Mouse (Mus musculus) limb, embryonic 14.5 days (tissue): Measurements from ENCODE around the gene Bahd1. TPM values are rescaled to one million over a fixed set of nuclear protein-coding genes. Genes with fewer than 3 reads are reported as not detected.

Experiments
- ATAC-seq: fragments of 200-750 bp; cut with Nextera tagmentation; 2 replicates; pipeline ENCODE4 v1.8.0; 2017; ENCODE audit warnings: low read depth, moderate number of reproducible peaks, moderate TSS enrichment; ENCODE audit not compliant: low FRiP score
- DNase-seq: peaks from one replicate; pipeline ENCODE4 v3.0.0-alpha.2; 2015; ENCODE audit warnings: low spot score
- H3K27ac ChIP-seq: fragments of 300-500 bp; sonication (generic); replicated peaks from 2 replicates; pipeline ENCODE4 v1.5.1; 2014; ENCODE audit warnings: low read depth, mild to moderate bottlenecking, low read length, moderate library complexity, mixed read lengths
- H3K27me3 ChIP-seq: fragments of 300-500 bp; sonication (generic); 2 replicates; pipeline ENCODE4 v1.6.1; 2014; ENCODE audit warnings: low read length, mixed read lengths; ENCODE audit not compliant: control insufficient read depth, insufficient read depth
- H3K36me3 ChIP-seq: fragments of 300-500 bp; sonication (generic); 2 replicates; pipeline ENCODE4 v1.6.1; 2014; ENCODE audit warnings: mild to moderate bottlenecking, low read length, moderate library complexity, mixed read lengths; ENCODE audit not compliant: control insufficient read depth, insufficient read depth
- H3K4me1 ChIP-seq: fragments of 300-500 bp; sonication (generic); 2 replicates; pipeline ENCODE4 v1.6.1; 2014; ENCODE audit warnings: antibody characterized with exemption, low read length, mixed read lengths; ENCODE audit not compliant: control insufficient read depth, insufficient read depth
- H3K4me2 ChIP-seq: fragments of 300-500 bp; sonication (generic); replicated peaks from 2 replicates; pipeline ENCODE4 v1.6.1; 2014; ENCODE audit warnings: low read depth, mild to moderate bottlenecking, low read length, moderate library complexity; ENCODE audit not compliant: severe bottlenecking
- H3K4me3 ChIP-seq: fragments of 300-500 bp; sonication (generic); replicated peaks from 2 replicates; pipeline ENCODE4 v1.5.1; 2014; ENCODE audit warnings: low read length
- H3K9ac ChIP-seq: fragments of 300-500 bp; sonication (generic); 2 replicates; pipeline ENCODE4 v1.6.1; 2014; ENCODE audit warnings: mild to moderate bottlenecking, low read depth, low read length, moderate library complexity; ENCODE audit not compliant: severe bottlenecking
- H3K9me3 ChIP-seq: fragments of 300-500 bp; sonication (generic); 2 replicates; pipeline ENCODE4 v1.6.1; 2016; ENCODE audit warnings: low read length; ENCODE audit not compliant: control insufficient read depth
- POLR2A ChIP-seq: fragments of 200-500 bp; IDR thresholded peaks from 2 replicates; pipeline ENCODE4 v1.8.0; 2012; ENCODE audit warnings: inconsistent platforms, mild to moderate bottlenecking, moderate library complexity, borderline replicate concordance; ENCODE audit not compliant: insufficient read depth, insufficient read length; ENCODE audit errors: extremely low read depth
- WGBS: fragments of 180-500 bp; shearing (Covaris S2); extraction: QIAGEN DNeasy Blood & Tissue Kit; methylation state at CpG from one replicate; pipeline ENCODE4 v1.1.7; 2014; 5-methylcytosine and 5-hydroxymethylcytosine counted together
- polyA plus RNA-seq, 2 experiments: library from polyadenylated mRNA; depleted of rRNA in 1 of 2; stranded (reverse) in 1 of 2; unstranded in 1 of 2; fragments of >200 nt; fragmentation: Nextera tagmentation in 1 of 2; extraction: Ambion mirVana in 1 of 2; gene quantifications; 2 replicates each; pipeline versions ENCODE4 v1.2.1 to v1.2.3; 2012 to 2014

Gene Bahd1
- polyA plus RNA-seq, 2 experiments: 1.5 to 14.1 TPM

- Histone ChIP-seq H3K36me3 (no peaks in the 10 kb centered on the region), H3K27me3 (peaks cover 33% of the 10 kb centered on the region), H3K9ac (peak overlapping the region; percentile 40; the same call in 1 of the 2 replicates), H3K9me3 (no peaks in the 10 kb centered on the region), H3K4me3 (peak overlapping the region; percentile 35), H3K4me2 (peak overlapping the region; percentile 77), H3K27ac (no peak overlapping the region), H3K4me1 (0 out of 2 replicates have a peak, but pooled peaks cover 7% of the 10 kb centered on the region)
- 1% methylated on average over 33 of the region's 33 CpGs for WGBS
- ATAC-seq: peak; percentile 73
- no peak for TF ChIP-seq POLR2A
- peak; percentile 79 for DNase-seq
Measured at GRCm38 (mm10) chr2:118972687-118973376, 72.7 kb downstream of the Bahd1 start.

Other genes with a start within 250 kb of the Bahd1 start
- 4.8 and 5.5 TPM in 2 replicates for gene Pak6, start 237.1 kb upstream of the Bahd1 start, polyA plus RNA-seq (2012; rRNA removed)
- gene Pak6, start 237.1 kb upstream of the Bahd1 start, polyA plus RNA-seq (2014; fragmentation: Nextera tagmentation; extraction: Ambion mirVana): 3.8 and 4.6 TPM in 2 replicates
- 0.08 and 0.10 TPM in 2 replicates for gene Ankrd63, start 196.4 kb upstream of the Bahd1 start, polyA plus RNA-seq (2012; rRNA removed)
- gene Ankrd63, start 196.4 kb upstream of the Bahd1 start, polyA plus RNA-seq (2014; fragmentation: Nextera tagmentation; extraction: Ambion mirVana): 0.07 TPM in 1 of 2 replicates, not detected in the other
- 2.0 and 2.1 TPM in 2 replicates for gene Plcb2, start 171.9 kb upstream of the Bahd1 start, polyA plus RNA-seq (2012; rRNA removed)
- gene Plcb2, start 171.9 kb upstream of the Bahd1 start, polyA plus RNA-seq (2014; fragmentation: Nextera tagmentation; extraction: Ambion mirVana): 0.74 and 0.82 TPM in 2 replicates
- gene Inafm2, start 154.6 kb upstream of the Bahd1 start, polyA plus RNA-seq (2012; rRNA removed): 7.9 and 8.0 TPM in 2 replicates
- gene Inafm2, start 154.6 kb upstream of the Bahd1 start, polyA plus RNA-seq (2014; fragmentation: Nextera tagmentation; extraction: Ambion mirVana): 24.4 and 27.9 TPM in 2 replicates
- gene Ccdc9b, start 137.7 kb upstream of the Bahd1 start, polyA plus RNA-seq (2012; rRNA removed): 1.7 and 1.8 TPM in 2 replicates
- gene Ccdc9b, start 137.7 kb upstream of the Bahd1 start, polyA plus RNA-seq (2014; fragmentation: Nextera tagmentation; extraction: Ambion mirVana): 0.88 and 1.4 TPM in 2 replicates
- 1.00 TPM in 1 of 2 replicates, not detected in the other for gene Phgr1, start 127.6 kb upstream of the Bahd1 start, polyA plus RNA-seq (2012; rRNA removed)
- gene Phgr1, start 127.6 kb upstream of the Bahd1 start, polyA plus RNA-seq (2014; fragmentation: Nextera tagmentation; extraction: Ambion mirVana): not detected in 2 replicates
- 0.16 and 0.17 TPM in 2 replicates for gene Disp2, start 120.7 kb upstream of the Bahd1 start, polyA plus RNA-seq (2012; rRNA removed)
- gene Disp2, start 120.7 kb upstream of the Bahd1 start, polyA plus RNA-seq (2014; fragmentation: Nextera tagmentation; extraction: Ambion mirVana): 0.03 TPM in 1 of 2 replicates, not detected in the other
- gene Knstrn, start 86.4 kb upstream of the Bahd1 start, polyA plus RNA-seq (2012; rRNA removed): 40.1 and 67.0 TPM in 2 replicates
- gene Knstrn, start 86.4 kb upstream of the Bahd1 start, polyA plus RNA-seq (2014; fragmentation: Nextera tagmentation; extraction: Ambion mirVana): 81.3 and 89.2 TPM in 2 replicates
- gene Ivd, start 38.4 kb upstream of the Bahd1 start, polyA plus RNA-seq (2012; rRNA removed): 100 and 112 TPM in 2 replicates
- 58.1 and 72.7 TPM in 2 replicates for gene Ivd, start 38.4 kb upstream of the Bahd1 start, polyA plus RNA-seq (2014; fragmentation: Nextera tagmentation; extraction: Ambion mirVana)
- 59.5 and 73.9 TPM in 2 replicates for gene Chst14, start 26.1 kb downstream of the Bahd1 start, polyA plus RNA-seq (2012; rRNA removed)
- gene Chst14, start 26.1 kb downstream of the Bahd1 start, polyA plus RNA-seq (2014; fragmentation: Nextera tagmentation; extraction: Ambion mirVana): 56.6 and 65.3 TPM in 2 replicates
- gene Ccdc32, start 129.0 kb downstream of the Bahd1 start, polyA plus RNA-seq (2012; rRNA removed): 13.5 and 14.6 TPM in 2 replicates
- 21.5 and 23.5 TPM in 2 replicates for gene Ccdc32, start 129.0 kb downstream of the Bahd1 start, polyA plus RNA-seq (2014; fragmentation: Nextera tagmentation; extraction: Ambion mirVana)
- gene Rpusd2, start 134.4 kb downstream of the Bahd1 start, polyA plus RNA-seq (2012; rRNA removed): 6.0 and 6.2 TPM in 2 replicates
- 3.6 and 3.8 TPM in 2 replicates for gene Rpusd2, start 134.4 kb downstream of the Bahd1 start, polyA plus RNA-seq (2014; fragmentation: Nextera tagmentation; extraction: Ambion mirVana)
- 3.6 and 5.5 TPM in 2 replicates for gene Knl1, start 146.7 kb downstream of the Bahd1 start, polyA plus RNA-seq (2012; rRNA removed)
- gene Knl1, start 146.7 kb downstream of the Bahd1 start, polyA plus RNA-seq (2014; fragmentation: Nextera tagmentation; extraction: Ambion mirVana): 34.5 and 37.1 TPM in 2 replicates
- 37.6 and 38.6 TPM in 2 replicates for gene Rad51, start 212.4 kb downstream of the Bahd1 start, polyA plus RNA-seq (2012; rRNA removed)
- 41.5 and 44.7 TPM in 2 replicates for gene Rad51, start 212.4 kb downstream of the Bahd1 start, polyA plus RNA-seq (2014; fragmentation: Nextera tagmentation; extraction: Ambion mirVana)